Mouse (Mus musculus) retina, adult 2 months (tissue): ENCODE data around the gene Srgap2.

Source experiments
- DNase-seq: peaks from one replicate; pipeline ENCODE4 v3.0.0-alpha.2; 2012; ENCODE audit warnings: low read depth, low spot score

The Srgap2 gene

GRCm38 (mm10) chr1:131526371-131527270, 531 bp downstream of the Srgap2 start:
- no peak for DNase-seq

DNA sequence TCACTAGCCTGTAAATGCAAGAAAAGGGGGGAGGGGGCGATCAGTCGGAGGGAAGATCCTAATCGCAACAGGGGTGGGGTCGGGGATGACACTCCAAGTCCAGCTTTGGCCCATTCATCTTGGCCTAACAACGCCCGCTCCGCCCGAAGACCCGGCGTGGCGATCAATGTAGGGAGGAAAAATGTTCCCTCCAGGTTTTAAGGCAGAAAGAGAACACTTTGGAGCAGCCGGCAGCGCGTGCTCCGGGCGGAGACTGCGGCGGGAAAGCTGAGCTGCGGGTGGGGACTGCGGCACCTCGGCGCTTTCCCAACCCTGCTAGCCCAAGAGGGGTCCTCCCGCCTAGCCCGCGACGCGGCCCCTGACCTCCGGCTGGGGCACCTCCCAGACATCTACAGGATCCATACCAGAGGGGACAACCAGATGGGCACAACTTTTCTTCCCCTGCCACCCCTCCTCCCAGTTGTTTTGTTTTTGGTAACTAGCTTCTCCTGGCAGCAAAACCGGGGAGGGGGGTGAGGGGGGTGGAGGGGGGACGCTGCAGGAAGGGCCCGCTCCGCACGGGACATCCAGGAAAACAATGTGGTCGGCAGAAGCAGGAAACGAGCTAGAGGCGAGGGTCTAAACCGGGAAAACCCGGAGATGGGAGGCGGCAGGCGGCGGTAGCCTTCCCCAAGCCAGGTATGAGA, 1.4 kb downstream of the Srgap2 start:
- no peak for DNase-seq

DNA sequence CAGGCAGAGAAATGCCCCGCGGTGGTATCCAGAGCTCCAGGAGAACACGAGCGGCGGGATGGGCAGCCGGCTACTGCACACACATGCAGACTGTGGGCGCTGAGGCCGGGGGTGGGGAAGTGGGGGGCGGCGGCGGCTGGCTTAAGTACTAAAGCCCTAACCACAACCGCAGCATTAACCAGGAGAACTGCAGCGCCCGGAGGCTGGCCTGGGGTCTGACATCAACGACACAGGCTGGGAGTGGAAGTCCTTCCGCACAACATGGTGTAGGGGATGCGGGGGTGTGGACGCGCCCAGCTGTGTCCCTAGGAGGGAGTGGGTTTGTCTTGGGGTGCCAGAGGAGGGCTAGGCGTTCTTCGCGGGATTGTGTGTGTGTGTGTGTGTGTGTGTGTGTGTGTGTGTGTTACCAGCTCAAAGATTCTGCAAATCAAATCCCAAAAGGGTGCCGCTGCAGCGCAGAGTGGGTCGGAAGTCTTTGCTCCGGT, 2.0 kb downstream of the Srgap2 start:
- DNase-seq: no peak

- no peak for DNase-seq
Measured at GRCm38 (mm10) chr1:131523794-131524193, 3.4 kb downstream of the Srgap2 start.

DNA sequence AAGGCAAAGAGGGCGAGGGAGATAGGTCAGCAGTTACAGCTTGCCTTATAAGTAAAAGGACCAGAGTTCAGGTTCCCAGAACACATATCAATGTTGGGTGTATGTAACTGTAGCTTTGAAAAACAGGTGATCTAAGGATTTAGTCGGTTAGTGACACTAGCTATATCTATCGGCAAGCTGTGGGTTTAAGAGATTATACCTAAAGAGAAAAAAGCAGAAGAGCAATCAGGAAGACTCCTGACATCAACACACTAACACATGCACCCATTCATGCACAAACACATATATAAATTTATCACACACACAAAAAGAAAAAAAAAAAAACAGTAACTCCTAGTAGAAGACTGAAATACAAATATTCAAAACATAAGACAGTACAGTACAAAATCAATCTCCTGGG, 10.6 kb downstream of the Srgap2 start:
- no peak for DNase-seq

DNA sequence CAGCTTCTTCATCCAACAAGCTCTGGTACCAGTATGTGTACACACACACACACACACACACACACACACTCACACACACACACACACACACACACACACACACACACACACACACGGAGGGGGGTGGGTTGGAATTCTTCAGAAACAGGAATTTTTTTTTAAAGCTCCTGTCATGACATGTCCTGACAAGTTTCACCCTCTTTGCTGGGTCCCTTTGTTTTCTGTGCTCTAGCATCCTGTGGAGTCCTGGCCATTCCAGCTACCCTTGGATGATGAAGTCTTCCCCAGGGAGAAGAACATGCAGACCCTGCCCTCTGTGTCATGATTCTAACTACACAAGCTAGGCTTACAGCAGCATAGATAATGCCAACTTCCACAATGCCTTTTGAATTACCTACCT, 13.0 kb downstream of the Srgap2 start:
- no peak for DNase-seq

GRCm38 (mm10) chr1:131513136-131513535, 14.0 kb downstream of the Srgap2 start:
- DNase-seq: no peak

- DNase-seq: no peak
Measured at GRCm38 (mm10) chr1:131511661-131512500, 15.3 kb downstream of the Srgap2 start.

DNA sequence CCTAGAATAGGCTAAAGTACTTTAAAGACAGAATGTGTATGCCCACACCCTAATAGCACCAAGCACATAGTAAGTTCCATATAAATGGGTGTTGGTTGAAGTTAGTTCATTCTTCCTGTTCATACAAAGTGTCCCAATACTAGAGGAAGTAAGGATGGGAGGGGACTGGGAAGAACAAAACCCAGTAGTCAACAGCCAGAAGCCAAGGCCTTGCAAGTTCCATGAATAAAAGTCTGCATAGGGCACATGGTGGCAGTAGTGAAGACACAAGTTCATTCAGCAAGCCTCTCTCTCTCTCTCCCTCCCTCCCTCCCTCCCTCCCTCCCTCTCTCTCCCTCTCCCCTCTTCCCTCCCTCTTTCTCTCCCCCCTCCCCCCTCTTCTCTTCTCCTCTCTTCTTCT, 16.0 kb downstream of the Srgap2 start:
- no peak for DNase-seq

GRCm38 (mm10) chr1:131501681-131502080, 25.5 kb downstream of the Srgap2 start:
- DNase-seq: no peak

DNA sequence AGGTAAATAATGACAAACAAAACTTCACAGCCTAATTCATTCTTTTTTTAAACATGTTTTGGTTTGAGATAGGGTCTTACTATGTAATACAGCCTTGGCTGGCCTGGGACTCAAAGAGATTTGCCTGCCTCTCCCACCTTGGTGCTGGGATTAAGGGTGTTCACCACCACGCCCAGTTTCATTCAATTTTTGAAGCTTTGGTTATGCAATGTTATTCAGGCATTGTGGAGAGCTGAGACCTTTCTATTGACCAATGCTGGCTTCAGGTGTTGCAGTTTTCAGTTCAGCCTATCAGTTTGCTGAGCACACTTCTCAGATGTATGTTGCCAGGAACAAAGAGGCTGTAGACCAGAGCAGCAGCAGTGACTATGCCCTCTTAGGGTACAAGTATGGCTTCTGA, 28.9 kb downstream of the Srgap2 start:
- no peak for DNase-seq

DNA sequence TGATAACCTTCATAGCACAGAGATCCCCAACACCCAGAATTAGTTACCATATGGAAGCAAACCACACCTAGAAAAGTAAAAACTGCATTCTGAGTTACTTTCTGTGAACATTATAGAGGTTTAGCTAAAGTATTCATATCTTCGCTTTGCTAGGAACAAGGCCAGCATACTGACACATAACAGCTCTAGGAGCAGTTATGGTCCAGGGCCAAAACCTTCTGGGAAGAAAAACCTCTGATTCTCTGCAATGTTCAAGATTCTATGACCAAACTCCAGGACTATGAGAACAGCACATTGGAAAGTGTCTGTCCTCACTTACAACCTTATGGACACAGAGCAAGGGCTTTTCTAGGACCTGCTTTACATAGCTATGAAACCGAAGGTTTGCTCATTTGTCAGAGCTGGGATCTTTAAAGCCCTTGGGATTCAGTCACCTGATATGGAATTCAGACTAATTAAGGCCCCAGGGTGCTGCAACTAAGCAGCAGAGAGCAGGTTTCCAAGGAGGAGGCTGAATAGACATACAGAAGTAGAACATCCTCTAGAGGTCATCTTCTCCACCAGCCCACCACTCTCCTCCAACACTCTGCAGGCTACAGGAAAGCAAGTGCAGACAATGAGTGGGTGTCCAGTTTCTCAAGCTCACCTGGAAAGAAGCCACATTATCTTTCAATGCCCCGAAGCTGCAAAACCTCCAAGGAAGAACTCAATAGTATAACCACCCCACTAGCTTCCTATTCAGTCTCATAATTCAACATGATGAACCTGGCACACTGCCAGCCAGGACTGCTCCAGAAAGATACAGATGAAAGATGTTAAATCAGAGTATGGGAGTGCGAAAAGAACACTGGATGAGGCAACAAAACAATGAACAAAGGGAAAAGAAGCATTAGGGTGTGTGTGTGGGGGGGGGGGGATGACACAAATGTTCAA, 32.9 kb downstream of the Srgap2 start:
- no peak for DNase-seq

- no peak for DNase-seq
Measured at GRCm38 (mm10) chr1:131492360-131492759, 34.8 kb downstream of the Srgap2 start.

- DNase-seq: no peak
Measured at GRCm38 (mm10) chr1:131491579-131491978, 35.6 kb downstream of the Srgap2 start.

- DNase-seq: no peak
Measured at GRCm38 (mm10) chr1:131489312-131489711, 37.8 kb downstream of the Srgap2 start.

- DNase-seq: no peak
Measured at GRCm38 (mm10) chr1:131486094-131486850, 40.9 kb downstream of the Srgap2 start.

DNA sequence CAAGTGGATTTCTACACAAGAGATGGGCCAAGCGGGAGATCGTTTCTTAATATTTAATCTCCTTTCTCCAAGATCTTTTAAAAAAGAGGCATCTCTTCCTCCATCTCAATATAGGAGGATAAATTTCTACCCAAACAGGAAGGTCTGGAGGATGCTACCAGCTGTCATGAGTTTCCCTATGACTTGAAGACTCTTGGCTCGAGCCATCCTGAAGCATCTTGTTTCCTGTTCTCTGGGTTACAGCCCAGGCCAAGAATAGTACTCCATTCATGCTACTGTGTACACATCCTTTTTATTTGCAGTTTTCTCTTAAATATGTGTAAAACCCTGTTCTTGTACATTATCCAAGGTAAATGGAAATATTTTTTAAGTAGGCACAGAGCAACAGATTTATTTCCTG, 44.9 kb downstream of the Srgap2 start:
- no peak for DNase-seq

- DNase-seq: no peak
Measured at GRCm38 (mm10) chr1:131481391-131481790, 45.8 kb downstream of the Srgap2 start.

GRCm38 (mm10) chr1:131478770-131479305, 48.3 kb downstream of the Srgap2 start:
- DNase-seq: no peak

DNA sequence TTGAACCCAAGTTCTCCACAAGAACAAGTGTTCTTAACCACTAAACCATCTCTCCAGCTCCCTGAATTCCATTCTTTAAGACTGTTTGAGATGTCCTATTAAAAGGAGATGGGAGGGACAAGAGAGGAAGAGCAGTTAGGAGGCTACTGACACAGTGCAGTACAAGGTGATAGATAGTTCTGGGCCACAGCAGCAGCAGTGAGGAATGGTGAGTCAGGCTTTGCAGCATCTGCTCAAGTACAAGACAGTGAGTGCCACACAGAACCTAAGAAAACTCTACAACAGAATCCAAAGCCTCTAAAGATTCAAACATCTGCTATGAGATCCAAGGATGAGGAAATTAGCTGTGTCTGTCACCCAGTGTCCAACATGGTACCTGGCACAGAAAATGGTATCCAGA, 51.8 kb downstream of the Srgap2 start:
- no peak for DNase-seq
